Mouse (Mus musculus) monocyte, adult 5-6 weeks (primary cell): ENCODE data around the gene Enpp5. TPM values are rescaled to one million over a fixed set of nuclear protein-coding genes. Genes with fewer than 3 reads are reported as not detected.

Experiments used
- ATAC-seq: fragments of 153-309, 156-312 bp; replicated peaks from 2 replicates; pipeline ENCODE4 v1.8.0; 2017; ENCODE audit warnings: mild to moderate bottlenecking; ENCODE audit not compliant: low TSS enrichment, insufficient number of reproducible peaks, severe bottlenecking, poor library complexity, low FRiP score
- total RNA-seq: library from RNA; stranded (forward); fragments of 200-1000, 200-491, 200-594 nt; gene quantifications from 3 replicates; pipeline ENCODE4 v1.2.3, GENCODE M21; 2017

Gene Enpp5
- 6.8 to 16.6 TPM (median 10.2 TPM) in 3 replicates for total RNA-seq

GRCm38 (mm10) chr17:44078631-44079350 lies at the start of gene Enpp5:
Gene Enpp5, plus strand, starts transcription at chr17:44078813.
- peak; percentile 69; the same call in 1 of the 2 replicates for ATAC-seq

DNA sequence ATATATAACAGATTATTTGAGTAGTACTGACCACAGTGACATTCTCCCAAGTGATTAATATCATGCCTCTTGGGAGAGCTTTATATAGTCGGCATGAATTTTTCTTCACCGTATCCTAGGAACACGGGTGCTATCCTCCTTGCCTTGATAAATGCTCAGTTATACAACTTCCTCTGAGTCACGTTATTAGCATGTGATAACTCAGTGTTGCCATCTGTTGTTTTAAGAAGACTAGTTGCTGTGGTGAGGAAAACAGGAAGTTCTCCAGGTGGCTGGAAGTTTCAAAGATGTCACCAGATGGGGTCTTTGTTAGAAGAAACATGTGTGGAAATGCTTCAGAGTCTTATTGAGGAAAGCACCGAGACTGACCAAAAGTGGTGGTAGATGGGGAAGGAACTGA lies 49.0 kb upstream of the Enpp5 start:
- ATAC-seq = no peak

DNA sequence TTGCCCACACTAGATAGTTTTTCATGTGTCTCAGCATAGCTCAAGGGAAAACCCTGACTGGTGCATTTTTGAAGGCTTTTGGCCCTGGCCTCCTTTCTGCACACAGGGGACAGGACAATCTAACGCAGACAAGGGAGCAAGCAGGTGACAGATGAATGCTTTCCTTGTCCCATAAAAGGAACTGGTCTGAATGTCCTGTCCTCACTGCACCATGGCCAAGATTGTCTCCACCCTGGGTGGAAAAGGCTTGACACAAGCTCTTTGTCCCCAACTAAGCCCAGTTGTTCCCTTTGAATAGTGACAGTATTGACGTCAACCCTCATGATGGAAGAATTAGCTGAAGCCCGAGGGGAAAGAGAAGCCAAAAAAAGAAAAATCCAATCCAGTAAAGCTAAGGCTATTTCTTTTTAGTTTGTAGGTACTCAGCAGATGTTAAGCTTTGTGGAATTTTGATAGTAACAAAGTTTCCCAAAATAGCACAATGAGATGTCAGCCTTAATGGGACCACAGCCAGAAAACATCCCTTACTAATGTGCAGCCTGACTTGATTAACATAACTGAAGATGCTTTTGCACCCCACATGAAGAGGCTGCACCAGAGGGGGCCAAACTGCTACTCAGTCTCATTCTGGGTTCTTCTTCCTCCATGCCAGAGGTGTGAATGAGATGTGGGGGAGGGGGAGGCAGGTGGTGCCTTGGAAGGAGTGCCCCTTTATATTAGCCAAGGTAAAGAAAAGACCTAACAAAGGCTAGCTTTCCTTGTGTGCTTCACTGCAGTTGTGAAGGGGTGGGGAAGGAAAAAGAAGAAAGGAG lies 47.6 kb upstream of the Enpp5 start:
- no peak for ATAC-seq

GRCm38 (mm10) chr17:44035005-44035404 lies 43.6 kb upstream of the Enpp5 start:
- no peak for ATAC-seq

GRCm38 (mm10) chr17:44038656-44039055 lies 40.0 kb upstream of the Enpp5 start:
- no peak for ATAC-seq

GRCm38 (mm10) chr17:44040449-44040848 lies 38.2 kb upstream of the Enpp5 start:
- ATAC-seq = no peak

- ATAC-seq = no peak
Measured at GRCm38 (mm10) chr17:44042301-44042700, 36.3 kb upstream of the Enpp5 start.

- no peak for ATAC-seq
Measured at GRCm38 (mm10) chr17:44042861-44043260, 35.8 kb upstream of the Enpp5 start.

DNA sequence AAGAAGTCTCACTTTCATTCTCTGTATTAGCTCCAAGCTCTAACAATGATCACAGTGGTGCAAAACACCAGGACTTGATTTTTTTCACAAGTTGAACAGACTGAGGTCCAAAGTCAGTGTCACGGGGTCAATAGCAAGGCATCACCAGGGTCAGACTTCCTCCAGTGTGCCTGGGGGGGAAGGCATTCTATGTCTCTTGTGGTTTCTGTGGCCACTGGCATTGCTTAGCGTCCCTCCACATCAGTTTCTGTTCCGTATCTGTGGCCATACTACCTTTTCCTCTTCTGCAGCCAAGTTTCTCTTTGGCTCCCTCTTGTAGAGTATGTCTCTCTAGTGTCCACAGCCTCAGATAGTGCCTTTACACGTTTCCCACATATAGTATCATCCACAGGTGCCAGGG lies 25.2 kb upstream of the Enpp5 start:
- ATAC-seq = peak; percentile 97

DNA sequence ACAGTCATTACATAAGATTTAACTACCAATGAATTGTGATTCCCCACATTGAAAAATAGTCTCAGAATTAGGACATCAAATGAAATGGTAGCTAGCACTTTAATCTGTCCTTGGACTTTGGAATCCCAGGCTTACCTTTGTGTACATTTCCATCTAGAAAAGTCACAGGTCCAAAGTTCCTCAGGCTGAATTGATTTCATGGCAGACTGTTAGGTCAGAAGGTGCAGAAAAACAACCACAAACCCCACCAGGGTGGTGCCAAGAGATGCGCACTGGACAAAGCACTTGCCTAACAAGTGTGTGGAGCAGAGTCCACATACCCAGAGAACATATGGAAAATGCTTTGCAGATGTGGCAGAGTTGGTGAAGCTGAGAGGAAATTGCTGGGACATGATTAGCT lies 21.5 kb upstream of the Enpp5 start:
- no peak for ATAC-seq

DNA sequence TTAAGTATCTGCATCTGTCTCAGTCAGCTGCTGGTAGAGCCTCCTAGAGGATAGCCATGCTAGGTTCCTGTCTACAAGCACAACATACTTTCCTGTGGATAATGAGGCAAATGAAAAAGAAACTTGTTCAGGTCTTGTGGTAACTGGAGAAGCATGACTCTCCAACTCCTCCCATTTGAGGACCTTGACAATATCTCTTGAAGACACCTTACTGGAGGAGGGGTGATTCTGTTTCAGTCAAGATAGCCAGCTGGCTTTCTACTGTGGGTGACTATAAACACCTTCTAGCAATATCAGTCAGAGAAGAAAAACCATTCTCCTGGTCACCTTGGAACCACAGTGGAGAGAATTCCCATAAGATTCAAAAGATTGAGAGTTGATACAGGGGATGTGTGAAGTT lies 20.5 kb upstream of the Enpp5 start:
- ATAC-seq = no peak

GRCm38 (mm10) chr17:44060781-44061180 lies 17.8 kb upstream of the Enpp5 start:
- ATAC-seq = no peak

DNA sequence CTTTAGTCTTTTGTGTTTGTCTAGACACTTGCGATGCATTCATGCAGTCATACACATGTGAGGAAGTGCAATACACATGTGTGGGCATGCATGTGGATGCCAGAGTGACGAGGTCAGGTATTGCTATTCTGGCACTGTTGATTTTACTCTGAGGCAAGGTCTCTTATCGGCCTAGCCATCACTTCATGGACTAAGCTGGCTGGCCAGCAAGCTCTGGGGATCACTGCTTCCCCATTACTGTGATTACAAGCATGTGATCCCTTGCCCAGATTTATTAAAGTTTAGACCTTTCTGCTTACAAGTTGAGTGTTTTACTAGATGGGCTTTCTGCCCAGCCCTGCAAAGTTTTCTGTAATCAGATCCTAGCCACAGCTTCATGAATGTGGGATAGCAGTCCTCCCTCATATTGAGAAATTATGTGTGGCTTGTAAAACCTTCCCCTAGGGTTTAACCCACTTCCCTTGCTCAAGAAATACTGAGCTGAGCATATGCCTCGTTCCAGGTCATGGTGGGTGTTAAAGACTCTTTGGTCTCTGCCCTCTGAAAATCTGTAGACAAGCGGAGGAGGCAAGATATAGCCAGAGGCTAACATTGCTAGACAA lies 17.2 kb upstream of the Enpp5 start:
- no peak for ATAC-seq

DNA sequence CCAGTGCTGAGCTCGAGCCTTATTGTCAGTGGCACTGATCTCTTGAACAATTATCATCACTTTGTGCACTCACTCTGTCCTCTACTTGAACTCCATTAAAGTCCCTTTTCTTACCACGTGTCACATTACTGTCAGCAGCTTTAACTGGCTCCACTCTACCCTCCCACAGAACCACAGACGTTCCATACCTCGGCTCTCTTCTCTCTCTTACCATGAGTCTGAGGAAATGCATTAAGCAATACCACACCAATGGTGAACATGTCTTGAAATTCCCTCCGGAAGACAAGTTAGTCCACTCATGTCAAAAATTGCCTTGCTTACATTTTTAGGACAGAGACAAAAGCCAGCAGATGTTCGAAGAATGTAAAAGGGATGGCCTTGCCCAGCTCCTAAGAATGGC lies 9.7 kb upstream of the Enpp5 start:
- no peak for ATAC-seq

GRCm38 (mm10) chr17:44071680-44072079 lies 6.9 kb upstream of the Enpp5 start:
- no peak for ATAC-seq

DNA sequence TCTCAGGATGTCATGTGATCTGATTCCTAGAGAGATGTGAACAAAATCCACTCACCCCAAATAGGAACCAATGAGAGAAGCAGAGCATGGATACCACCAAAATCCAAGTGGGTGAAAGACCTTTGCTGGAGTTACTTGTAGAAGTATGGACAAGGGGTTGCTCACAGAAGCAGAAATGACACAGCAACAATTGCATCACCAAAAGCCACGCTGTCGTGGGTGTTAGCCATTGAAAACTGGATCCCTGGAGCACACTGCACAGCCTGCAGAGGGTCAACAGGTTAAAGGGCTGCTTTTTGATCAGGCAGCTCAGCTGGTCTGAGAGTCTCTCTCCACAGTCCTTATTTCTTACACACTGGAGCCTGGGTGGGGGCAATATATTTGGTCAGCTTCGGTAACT lies 3.0 kb upstream of the Enpp5 start:
- ATAC-seq = no peak

GRCm38 (mm10) chr17:44076051-44076680 lies 2.4 kb upstream of the Enpp5 start:
- ATAC-seq = 0 out of 2 replicates have a peak, but pooled peaks have one; percentile 60

DNA sequence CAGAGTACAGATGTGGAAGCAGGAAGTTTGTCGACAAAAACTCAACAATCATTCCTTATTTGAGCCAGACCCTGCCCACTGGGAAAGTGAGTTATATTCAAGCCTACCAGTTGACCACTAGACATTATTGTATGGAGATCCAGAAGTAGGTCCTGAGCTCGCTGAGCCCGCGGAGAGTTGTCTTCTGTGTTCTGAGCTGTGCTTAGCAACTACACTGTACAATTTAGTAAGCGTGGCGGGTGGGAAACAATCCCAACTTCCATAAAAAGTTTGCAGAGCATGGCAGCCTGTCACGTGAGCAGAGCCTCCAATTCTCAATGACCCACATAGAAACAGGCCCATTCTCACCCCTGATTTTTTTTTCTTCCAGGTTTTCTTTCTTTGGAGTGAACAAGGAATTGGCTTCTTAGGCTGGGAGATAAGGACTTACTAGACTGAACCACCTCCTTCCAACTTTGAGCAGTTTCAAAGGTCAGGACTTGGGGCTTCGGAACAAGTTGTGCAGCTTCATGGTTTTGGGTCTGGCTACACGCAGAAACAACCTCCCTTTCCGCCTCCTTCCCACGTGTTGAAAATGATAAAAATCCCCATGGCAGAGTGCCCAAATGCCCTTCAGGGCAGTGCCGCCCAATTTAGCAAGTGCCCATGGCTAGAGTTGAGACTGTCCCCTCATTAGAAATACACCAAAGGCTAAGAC lies 1.3 kb upstream of the Enpp5 start:
- ATAC-seq = no peak

DNA sequence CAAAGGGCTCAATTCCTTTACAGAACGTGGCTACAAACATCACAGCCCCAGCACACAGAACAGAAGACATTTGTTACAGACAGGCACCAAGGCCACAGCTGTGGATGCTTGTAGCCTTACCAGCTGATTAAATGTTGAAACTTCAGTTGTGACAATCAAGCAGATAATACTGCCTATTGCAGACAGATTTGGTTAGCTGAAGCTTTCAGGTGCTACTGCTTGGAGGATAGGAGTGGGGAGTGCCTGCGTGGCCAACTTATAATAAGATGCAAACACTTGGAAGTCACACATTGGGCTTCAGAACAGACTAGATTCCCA lies 811 bp upstream of the Enpp5 start:
- no peak for ATAC-seq
